Mouse (Mus musculus): ENCODE measurements around the gene Rnf223. TPM values are rescaled to one million over a fixed set of nuclear protein-coding genes. Genes with fewer than 3 reads are reported as not detected.

The Rnf223 gene
- polyA plus RNA-seq (2015; fragmentation: Illumina TruSeq; extraction: RNeasy Lipid Tissue Mini Kit (QIAGEN cat#74804); ENCODE audit: insufficient read depth, low read depth, low replicate concordance) = not detected

DNA sequence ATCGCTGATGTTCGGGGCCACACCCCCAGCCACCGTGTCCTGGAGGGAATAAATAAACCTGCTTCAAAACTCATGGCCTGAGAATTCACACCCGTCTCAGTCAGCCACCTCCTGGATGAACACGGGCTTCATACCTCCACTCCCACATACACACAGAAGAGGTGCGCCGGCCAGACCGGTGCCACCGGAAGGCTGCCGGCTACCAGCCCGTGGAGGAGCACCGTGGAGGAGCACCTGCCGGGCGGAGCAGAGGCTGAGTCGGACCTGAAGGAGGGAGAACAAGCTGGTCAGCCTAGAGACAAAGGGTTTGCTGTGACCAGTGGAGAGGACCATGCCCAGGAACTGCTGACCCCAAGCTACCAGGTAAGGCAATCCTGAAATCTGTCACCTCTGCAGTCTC is at the start of gene Rnf223:
Gene Rnf223 (plus strand): TSS at position 78 of the 400 bp plus-strand sequence.

DNA sequence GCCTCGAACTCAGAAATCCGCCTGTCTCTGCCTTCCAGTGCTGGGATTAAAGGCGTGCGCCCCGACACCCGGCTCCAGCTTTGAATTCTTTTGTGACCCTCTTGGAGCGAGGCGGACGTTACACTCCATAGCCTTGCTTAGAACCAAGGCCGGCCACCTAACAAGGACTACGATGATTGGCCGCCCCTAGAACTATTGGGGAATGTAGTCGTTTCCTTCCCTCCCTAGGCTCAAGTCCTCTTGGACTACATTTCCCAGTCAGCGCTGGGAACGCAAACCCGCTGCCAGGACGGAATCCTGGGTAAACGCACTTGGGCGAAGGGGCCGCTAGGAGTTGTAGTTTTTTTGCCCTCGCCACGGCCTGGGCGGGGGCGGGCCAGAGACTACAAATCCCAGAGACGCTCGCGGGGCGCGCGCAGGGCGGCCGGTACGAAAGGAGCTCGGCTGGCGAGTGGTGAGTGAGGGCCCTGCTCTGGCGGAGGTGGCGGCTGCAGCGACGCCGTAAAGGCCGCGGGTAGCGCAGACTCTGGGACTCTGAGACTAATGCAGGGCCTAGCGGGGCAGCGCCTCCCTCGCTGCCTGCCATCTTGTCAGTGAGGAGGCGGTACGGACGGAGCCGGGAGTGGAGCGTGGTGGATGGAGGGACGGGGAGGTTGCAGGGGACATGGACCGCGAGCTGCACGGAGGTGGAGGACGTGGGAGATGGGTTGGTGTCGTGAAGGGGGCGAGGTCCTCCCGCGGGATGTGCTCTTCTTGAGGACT is 20.6 kb upstream of the Rnf223 start, which contains the start of gene 9430015G10Rik:
Gene 9430015G10Rik (plus strand): TSS at position 413 of the 762 bp plus-strand sequence.

Other genes with a start within 250 kb of the Rnf223 start
- 6.6 TPM for gene Pusl1, start 238.7 kb upstream of the Rnf223 start, polyA plus RNA-seq (2015; fragmentation: Illumina TruSeq; extraction: RNeasy Lipid Tissue Mini Kit (QIAGEN cat#74804); ENCODE audit: insufficient read depth, low read depth, low replicate concordance)
- 3.7 TPM for gene Acap3, start 238.7 kb upstream of the Rnf223 start, polyA plus RNA-seq (2015; fragmentation: Illumina TruSeq; extraction: RNeasy Lipid Tissue Mini Kit (QIAGEN cat#74804); ENCODE audit: insufficient read depth, low read depth, low replicate concordance)
- 15.4 TPM for gene Ube2j2, start 186.7 kb upstream of the Rnf223 start, polyA plus RNA-seq (2015; fragmentation: Illumina TruSeq; extraction: RNeasy Lipid Tissue Mini Kit (QIAGEN cat#74804); ENCODE audit: insufficient read depth, low read depth, low replicate concordance)
- 15.8 TPM for gene C1qtnf12, start 168.2 kb upstream of the Rnf223 start, polyA plus RNA-seq (2015; fragmentation: Illumina TruSeq; extraction: RNeasy Lipid Tissue Mini Kit (QIAGEN cat#74804); ENCODE audit: insufficient read depth, low read depth, low replicate concordance)
- gene B3galt6, start 137.9 kb upstream of the Rnf223 start, polyA plus RNA-seq (2015; fragmentation: Illumina TruSeq; extraction: RNeasy Lipid Tissue Mini Kit (QIAGEN cat#74804); ENCODE audit: insufficient read depth, low read depth, low replicate concordance) = 1.6 TPM
- 42.9 TPM for gene Sdf4, start 137.6 kb upstream of the Rnf223 start, polyA plus RNA-seq (2015; fragmentation: Illumina TruSeq; extraction: RNeasy Lipid Tissue Mini Kit (QIAGEN cat#74804); ENCODE audit: insufficient read depth, low read depth, low replicate concordance)
- gene Tnfrsf4, start 116.7 kb upstream of the Rnf223 start, polyA plus RNA-seq (2015; fragmentation: Illumina TruSeq; extraction: RNeasy Lipid Tissue Mini Kit (QIAGEN cat#74804); ENCODE audit: insufficient read depth, low read depth, low replicate concordance) = not detected
- not detected for gene Tnfrsf18, start 104.3 kb upstream of the Rnf223 start, polyA plus RNA-seq (2015; fragmentation: Illumina TruSeq; extraction: RNeasy Lipid Tissue Mini Kit (QIAGEN cat#74804); ENCODE audit: insufficient read depth, low read depth, low replicate concordance)
- 5.0 TPM for gene Ttll10, start 71.1 kb upstream of the Rnf223 start, polyA plus RNA-seq (2015; fragmentation: Illumina TruSeq; extraction: RNeasy Lipid Tissue Mini Kit (QIAGEN cat#74804); ENCODE audit: insufficient read depth, low read depth, low replicate concordance)
- gene 9430015G10Rik, start 20.5 kb upstream of the Rnf223 start, polyA plus RNA-seq (2015; fragmentation: Illumina TruSeq; extraction: RNeasy Lipid Tissue Mini Kit (QIAGEN cat#74804); ENCODE audit: insufficient read depth, low read depth, low replicate concordance) = 3.1 TPM
- gene Agrn, start 67.0 kb downstream of the Rnf223 start, polyA plus RNA-seq (2015; fragmentation: Illumina TruSeq; extraction: RNeasy Lipid Tissue Mini Kit (QIAGEN cat#74804); ENCODE audit: insufficient read depth, low read depth, low replicate concordance) = 39.4 TPM
- 5.8 TPM for gene Isg15, start 70.3 kb downstream of the Rnf223 start, polyA plus RNA-seq (2015; fragmentation: Illumina TruSeq; extraction: RNeasy Lipid Tissue Mini Kit (QIAGEN cat#74804); ENCODE audit: insufficient read depth, low read depth, low replicate concordance)
- 0.74 TPM for gene AW011738, start 72.8 kb downstream of the Rnf223 start, polyA plus RNA-seq (2015; fragmentation: Illumina TruSeq; extraction: RNeasy Lipid Tissue Mini Kit (QIAGEN cat#74804); ENCODE audit: insufficient read depth, low read depth, low replicate concordance)
- not detected for gene Perm1, start 85.4 kb downstream of the Rnf223 start, polyA plus RNA-seq (2015; fragmentation: Illumina TruSeq; extraction: RNeasy Lipid Tissue Mini Kit (QIAGEN cat#74804); ENCODE audit: insufficient read depth, low read depth, low replicate concordance)
- 13.6 TPM for gene Plekhn1, start 104.3 kb downstream of the Rnf223 start, polyA plus RNA-seq (2015; fragmentation: Illumina TruSeq; extraction: RNeasy Lipid Tissue Mini Kit (QIAGEN cat#74804); ENCODE audit: insufficient read depth, low read depth, low replicate concordance)
- gene Noc2l, start 105.5 kb downstream of the Rnf223 start, polyA plus RNA-seq (2015; fragmentation: Illumina TruSeq; extraction: RNeasy Lipid Tissue Mini Kit (QIAGEN cat#74804); ENCODE audit: insufficient read depth, low read depth, low replicate concordance) = 19.6 TPM
- gene Samd11, start 125.1 kb downstream of the Rnf223 start, polyA plus RNA-seq (2015; fragmentation: Illumina TruSeq; extraction: RNeasy Lipid Tissue Mini Kit (QIAGEN cat#74804); ENCODE audit: insufficient read depth, low read depth, low replicate concordance) = not detected
- gene Vmn2r-ps159, start 200.6 kb downstream of the Rnf223 start, polyA plus RNA-seq (2015; fragmentation: Illumina TruSeq; extraction: RNeasy Lipid Tissue Mini Kit (QIAGEN cat#74804); ENCODE audit: insufficient read depth, low read depth, low replicate concordance) = not detected

Data from pancreas, adult 10 weeks (tissue).